Mouse (Mus musculus) right cerebral cortex, postnatal 36 days (tissue): ENCODE measurements at regions not wholly inside any gene's neighbourhood (a gene's known extent, or its start where the extent isn't known, plus 50 kb on each side); places are given as distances from the start of the nearest gene placed in this dataset.

Experiments used
- DNase-seq, 2 experiments: peaks; one replicate each; pipeline ENCODE4 v3.0.0; 2022; ENCODE audit warnings: low spot score in 2 of 2, mixed read lengths in 1 of 2

- no peak for DNase-seq
Observed at GRCm38 (mm10) chr4:64207118-64207868, 160.5 kb upstream of the Tnc start.

- no peak for DNase-seq
Observed at GRCm38 (mm10) chr4:64200808-64201190, 154.0 kb upstream of the Tnc start.

GRCm38 (mm10) chr4:64200151-64200807 is 153.5 kb upstream of the Tnc start:
- DNase-seq: peak in 1 of 2 experiments; percentile 29

GRCm38 (mm10) chr4:64184986-64185385 is 138.2 kb upstream of the Tnc start:
- DNase-seq: no peak

GRCm38 (mm10) chr4:64175938-64176337 is 129.1 kb upstream of the Tnc start:
- DNase-seq: no peak

GRCm38 (mm10) chr4:64171476-64171875 is 124.7 kb upstream of the Tnc start:
- no peak for DNase-seq

GRCm38 (mm10) chr4:64148989-64149463 is 102.2 kb upstream of the Tnc start:
- DNase-seq: no peak

GRCm38 (mm10) chr4:64145924-64146323 is 99.1 kb upstream of the Tnc start:
- DNase-seq: no peak

- DNase-seq: no peak
Observed at GRCm38 (mm10) chr4:64142963-64143362, 96.1 kb upstream of the Tnc start.

- DNase-seq: no peak
Observed at GRCm38 (mm10) chr4:64142356-64142787, 95.6 kb upstream of the Tnc start.

GRCm38 (mm10) chr4:64139836-64140235 is 93.0 kb upstream of the Tnc start:
- DNase-seq: no peak

GRCm38 (mm10) chr4:64135036-64135435 is 88.2 kb upstream of the Tnc start:
- DNase-seq: no peak

- DNase-seq: no peak
Observed at GRCm38 (mm10) chr4:64129290-64129689, 82.5 kb upstream of the Tnc start.

- DNase-seq: no peak
Observed at GRCm38 (mm10) chr4:64124387-64125088, 77.7 kb upstream of the Tnc start.

- DNase-seq: no peak
Observed at GRCm38 (mm10) chr4:64123675-64124074, 76.9 kb upstream of the Tnc start.

GRCm38 (mm10) chr4:64098247-64098646 is 51.4 kb upstream of the Tnc start:
- DNase-seq: no peak
